Mouse (Mus musculus): Measurements from ENCODE around the gene Olfr66. TPM values are rescaled to one million over a fixed set of nuclear protein-coding genes. Genes with fewer than 3 reads are reported as not detected.

The Olfr66 gene
- total RNA-seq, 2 experiments from 2014 or later = not detected

Other genes with a start within 250 kb of the Olfr66 start
Only the 30 nearest of the 32 such genes appear.
- gene Olfr623, start 222.6 kb downstream of the Olfr66 start, total RNA-seq (2014; fragmentation: Nextera tagmentation) = not detected in 2 replicates
- gene Olfr623, start 222.6 kb downstream of the Olfr66 start, total RNA-seq (2017) = not detected in 2 replicates
- not detected in 2 replicates for gene Olfr624, start 215.1 kb downstream of the Olfr66 start, total RNA-seq (2014; fragmentation: Nextera tagmentation)
- not detected in 2 replicates for gene Olfr624, start 215.1 kb downstream of the Olfr66 start, total RNA-seq (2017)
- not detected in 2 replicates for gene Olfr625-ps1, start 203.5 kb downstream of the Olfr66 start, total RNA-seq (2014; fragmentation: Nextera tagmentation)
- not detected in 2 replicates for gene Olfr625-ps1, start 203.5 kb downstream of the Olfr66 start, total RNA-seq (2017)
- gene Olfr243, start 171.6 kb downstream of the Olfr66 start, total RNA-seq (2014; fragmentation: Nextera tagmentation) = not detected in 2 replicates
- gene Olfr243, start 171.6 kb downstream of the Olfr66 start, total RNA-seq (2017) = not detected in 2 replicates
- not detected in 2 replicates for gene Olfr628, start 155.9 kb downstream of the Olfr66 start, total RNA-seq (2014; fragmentation: Nextera tagmentation)
- gene Olfr628, start 155.9 kb downstream of the Olfr66 start, total RNA-seq (2017) = not detected in 2 replicates
- gene Olfr629, start 141.3 kb downstream of the Olfr66 start, total RNA-seq (2014; fragmentation: Nextera tagmentation) = not detected in 2 replicates
- not detected in 2 replicates for gene Olfr629, start 141.3 kb downstream of the Olfr66 start, total RNA-seq (2017)
- gene Olfr630, start 128.9 kb downstream of the Olfr66 start, total RNA-seq (2014; fragmentation: Nextera tagmentation) = not detected in 2 replicates
- gene Olfr630, start 128.9 kb downstream of the Olfr66 start, total RNA-seq (2017) = not detected in 2 replicates
- not detected in 2 replicates for gene Olfr69, start 114.7 kb downstream of the Olfr66 start, total RNA-seq (2014; fragmentation: Nextera tagmentation)
- gene Olfr69, start 114.7 kb downstream of the Olfr66 start, total RNA-seq (2017) = not detected in 2 replicates
- not detected in 2 replicates for gene Olfr68, start 106.6 kb downstream of the Olfr66 start, total RNA-seq (2014; fragmentation: Nextera tagmentation)
- gene Olfr68, start 106.6 kb downstream of the Olfr66 start, total RNA-seq (2017) = not detected in 2 replicates
- not detected in 2 replicates for gene Olfr67, start 94.4 kb downstream of the Olfr66 start, total RNA-seq (2014; fragmentation: Nextera tagmentation)
- not detected in 2 replicates for gene Olfr67, start 94.4 kb downstream of the Olfr66 start, total RNA-seq (2017)
- gene Hbb-bt, start 72.3 kb downstream of the Olfr66 start, total RNA-seq (2014; fragmentation: Nextera tagmentation) = not detected in 2 replicates
- not detected in 2 replicates for gene Hbb-bt, start 72.3 kb downstream of the Olfr66 start, total RNA-seq (2017)
- gene Hbb-bs, start 58.2 kb downstream of the Olfr66 start, total RNA-seq (2014; fragmentation: Nextera tagmentation) = not detected in 2 replicates
- gene Hbb-bs, start 58.2 kb downstream of the Olfr66 start, total RNA-seq (2017) = 1.6 and 5.2 TPM in 2 replicates
- not detected in 2 replicates for gene Hbb-bh2, start 45.7 kb downstream of the Olfr66 start, total RNA-seq (2014; fragmentation: Nextera tagmentation)
- not detected in 2 replicates for gene Hbb-bh2, start 45.7 kb downstream of the Olfr66 start, total RNA-seq (2017)
- gene Hbb-bh1, start 43.1 kb downstream of the Olfr66 start, total RNA-seq (2014; fragmentation: Nextera tagmentation) = not detected in 2 replicates
- not detected in 2 replicates for gene Hbb-bh1, start 43.1 kb downstream of the Olfr66 start, total RNA-seq (2017)
- gene Hbb-y, start 33.0 kb downstream of the Olfr66 start, total RNA-seq (2014; fragmentation: Nextera tagmentation) = not detected in 2 replicates
- not detected in 2 replicates for gene Hbb-y, start 33.0 kb downstream of the Olfr66 start, total RNA-seq (2017)
- gene Olfr64, start 8.2 kb upstream of the Olfr66 start, total RNA-seq (2014; fragmentation: Nextera tagmentation) = not detected in 2 replicates
- gene Olfr64, start 8.2 kb upstream of the Olfr66 start, total RNA-seq (2017) = not detected in 2 replicates
- not detected in 2 replicates for gene Olfr65, start 17.2 kb upstream of the Olfr66 start, total RNA-seq (2014; fragmentation: Nextera tagmentation)
- not detected in 2 replicates for gene Olfr65, start 17.2 kb upstream of the Olfr66 start, total RNA-seq (2017)
- not detected in 2 replicates for gene Olfr631, start 42.6 kb upstream of the Olfr66 start, total RNA-seq (2014; fragmentation: Nextera tagmentation)
- not detected in 2 replicates for gene Olfr631, start 42.6 kb upstream of the Olfr66 start, total RNA-seq (2017)
- gene Olfr632, start 48.1 kb upstream of the Olfr66 start, total RNA-seq (2014; fragmentation: Nextera tagmentation) = not detected in 2 replicates
- gene Olfr632, start 48.1 kb upstream of the Olfr66 start, total RNA-seq (2017) = not detected in 2 replicates
- gene Olfr633, start 58.2 kb upstream of the Olfr66 start, total RNA-seq (2014; fragmentation: Nextera tagmentation) = not detected in 2 replicates
- gene Olfr633, start 58.2 kb upstream of the Olfr66 start, total RNA-seq (2017) = not detected in 2 replicates
- gene Olfr635, start 84.9 kb upstream of the Olfr66 start, total RNA-seq (2014; fragmentation: Nextera tagmentation) = not detected in 2 replicates
- not detected in 2 replicates for gene Olfr635, start 84.9 kb upstream of the Olfr66 start, total RNA-seq (2017)
- not detected in 2 replicates for gene Olfr638, start 112.5 kb upstream of the Olfr66 start, total RNA-seq (2014; fragmentation: Nextera tagmentation)
- not detected in 2 replicates for gene Olfr638, start 112.5 kb upstream of the Olfr66 start, total RNA-seq (2017)
- gene Olfr639, start 131.1 kb upstream of the Olfr66 start, total RNA-seq (2014; fragmentation: Nextera tagmentation) = not detected in 2 replicates
- not detected in 2 replicates for gene Olfr639, start 131.1 kb upstream of the Olfr66 start, total RNA-seq (2017)
- gene Olfr640, start 139.3 kb upstream of the Olfr66 start, total RNA-seq (2014; fragmentation: Nextera tagmentation) = not detected in 2 replicates
- gene Olfr640, start 139.3 kb upstream of the Olfr66 start, total RNA-seq (2017) = not detected in 2 replicates
- gene Olfr641, start 149.2 kb upstream of the Olfr66 start, total RNA-seq (2014; fragmentation: Nextera tagmentation) = not detected in 2 replicates
- not detected in 2 replicates for gene Olfr641, start 149.2 kb upstream of the Olfr66 start, total RNA-seq (2017)
- not detected in 2 replicates for gene Olfr642, start 166.4 kb upstream of the Olfr66 start, total RNA-seq (2014; fragmentation: Nextera tagmentation)
- not detected in 2 replicates for gene Olfr642, start 166.4 kb upstream of the Olfr66 start, total RNA-seq (2017)
- gene 4930516K23Rik, start 175.2 kb upstream of the Olfr66 start, total RNA-seq (2014; fragmentation: Nextera tagmentation) = not detected in 2 replicates
- not detected in 2 replicates for gene 4930516K23Rik, start 175.2 kb upstream of the Olfr66 start, total RNA-seq (2017)
- not detected in 2 replicates for gene Olfr644, start 185.6 kb upstream of the Olfr66 start, total RNA-seq (2014; fragmentation: Nextera tagmentation)
- not detected in 2 replicates for gene Olfr644, start 185.6 kb upstream of the Olfr66 start, total RNA-seq (2017)
- gene Olfr645, start 199.2 kb upstream of the Olfr66 start, total RNA-seq (2014; fragmentation: Nextera tagmentation) = not detected in 2 replicates
- not detected in 2 replicates for gene Olfr645, start 199.2 kb upstream of the Olfr66 start, total RNA-seq (2017)
- not detected in 2 replicates for gene Olfr646, start 218.6 kb upstream of the Olfr66 start, total RNA-seq (2014; fragmentation: Nextera tagmentation)
- not detected in 2 replicates for gene Olfr646, start 218.6 kb upstream of the Olfr66 start, total RNA-seq (2017)